Mouse (Mus musculus) T-helper 2 cell (primary cell): Measurements from ENCODE around the gene Spn.

Source experiments
- in situ Hi-C: fragments of 300-600 bp; cut with MboI, MseI; formaldehyde crosslinking; loops from one replicate; pipeline ENCODE4 v1.15.1; 2025; ENCODE audit warnings: high pct_unique_total_duplicates

Spn gene

GRCm38 (mm10) chr7:127140623-127141404, 3.2 kb upstream of the Spn start:
- in situ Hi-C loops, result no loop called here

- in situ Hi-C loops, result loop anchor here (5.0 kb wide), 1 partner anchor 43 kb away; no protein-coding TSS in a partner anchor
These were observed 1.9 kb upstream of the Spn start for GRCm38 (mm10) chr7:127139562-127139961.

DNA sequence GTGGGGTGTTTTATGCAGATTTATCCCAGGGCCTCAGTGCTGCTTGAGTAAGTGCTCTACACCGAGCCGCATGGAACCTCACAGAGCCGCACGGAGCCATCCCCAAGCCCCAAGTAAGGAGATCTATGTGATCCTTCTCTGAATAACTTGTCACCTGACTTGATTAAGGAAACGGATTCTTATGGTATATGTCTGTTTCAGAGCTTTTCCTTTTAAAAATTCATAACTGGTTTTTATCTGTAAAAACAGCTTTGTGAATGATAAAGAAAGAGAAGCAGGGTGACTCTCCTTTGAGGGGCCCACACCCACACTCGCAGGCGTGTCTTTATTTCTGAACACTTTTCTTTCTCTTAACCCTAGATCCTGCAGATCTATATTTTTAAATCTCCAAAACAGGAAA, 1.5 kb upstream of the Spn start:
- in situ Hi-C loops, result loop anchor here (5.0 kb wide), 1 partner anchor 43 kb away; no protein-coding TSS in a partner anchor

DNA sequence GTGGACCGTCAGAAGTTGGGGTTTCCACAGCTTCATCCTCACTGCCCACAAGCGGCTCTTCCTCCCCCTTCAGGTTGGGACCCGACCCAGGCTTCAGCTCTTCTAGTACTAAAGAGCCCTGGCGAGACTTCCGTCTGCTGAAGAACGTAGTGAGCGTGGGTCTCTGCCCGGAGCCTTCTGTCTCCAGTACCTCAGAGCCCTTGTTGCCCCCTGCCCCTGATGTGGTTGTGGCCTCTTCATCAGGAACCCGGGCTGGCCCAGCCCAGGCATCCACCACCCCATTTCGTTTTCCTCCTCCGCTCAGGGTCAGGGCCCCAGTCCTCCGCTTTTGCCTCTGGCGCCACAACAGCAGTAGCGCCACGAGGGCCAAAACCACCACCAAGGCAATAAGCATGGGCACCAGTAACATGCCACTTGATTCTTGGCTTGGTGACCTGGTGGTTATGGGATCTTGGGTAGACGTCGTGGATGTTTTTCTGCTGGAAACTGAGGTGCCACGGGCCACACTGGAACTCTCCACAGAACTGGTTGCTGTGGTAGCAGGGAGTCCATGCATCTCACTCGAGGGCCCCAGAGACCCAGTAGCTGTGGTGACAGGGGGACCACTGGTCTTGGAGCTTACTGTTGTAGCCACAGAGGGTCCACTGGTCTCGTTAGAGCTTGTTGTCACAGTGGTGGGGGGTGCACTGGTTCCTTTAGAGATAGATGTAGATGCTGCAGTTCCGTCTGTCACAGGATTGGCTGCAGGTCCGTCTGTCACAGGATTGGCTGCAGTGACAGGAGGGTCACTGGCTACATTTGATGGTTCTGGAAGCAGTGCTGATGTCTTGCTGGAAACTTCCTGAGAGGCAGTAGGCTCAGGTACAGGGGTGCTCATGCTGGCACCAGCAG, 1.2 kb downstream of the Spn start:
- in situ Hi-C loops, result loop anchor here (5.0 kb wide), 1 partner anchor 46 kb away; no protein-coding TSS in a partner anchor

- in situ Hi-C loops, result loop anchor here (5.0 kb wide), 1 partner anchor 47 kb away; no protein-coding TSS in a partner anchor
These were observed 2.7 kb downstream of the Spn start for GRCm38 (mm10) chr7:127134821-127135447.

DNA sequence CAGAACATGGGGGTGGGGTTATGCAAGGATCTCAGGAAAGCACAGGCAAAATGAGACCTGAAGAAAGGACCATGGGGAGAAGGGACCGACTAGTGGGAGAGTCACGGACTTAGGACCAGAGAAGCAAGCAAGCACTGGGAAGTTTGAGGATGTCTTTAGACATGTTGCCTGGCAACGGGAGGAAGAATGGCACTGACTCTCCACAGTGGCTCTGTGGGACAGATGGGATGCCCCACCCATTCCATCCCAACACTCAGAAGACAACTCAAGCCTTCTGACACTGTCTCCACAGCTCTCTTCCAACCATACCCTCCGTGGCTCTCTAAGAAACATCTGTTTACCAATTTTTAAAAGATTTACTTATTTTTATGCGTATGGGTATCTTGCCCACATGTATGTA, 4.5 kb downstream of the Spn start:
- in situ Hi-C loops, result no loop called here

GRCm38 (mm10) chr7:127129638-127130037, 8.0 kb downstream of the Spn start:
- in situ Hi-C loops, result no loop called here

- in situ Hi-C loops, result no loop called here
These were observed 15.7 kb downstream of the Spn start, which contains the start of gene Qprt for GRCm38 (mm10) chr7:127121911-127122270. Gene Qprt (minus strand): TSS chr7:127122226.

GRCm38 (mm10) chr7:127121061-127121910, 16.3 kb downstream of the Spn start:
- in situ Hi-C loops, result no loop called here

DNA sequence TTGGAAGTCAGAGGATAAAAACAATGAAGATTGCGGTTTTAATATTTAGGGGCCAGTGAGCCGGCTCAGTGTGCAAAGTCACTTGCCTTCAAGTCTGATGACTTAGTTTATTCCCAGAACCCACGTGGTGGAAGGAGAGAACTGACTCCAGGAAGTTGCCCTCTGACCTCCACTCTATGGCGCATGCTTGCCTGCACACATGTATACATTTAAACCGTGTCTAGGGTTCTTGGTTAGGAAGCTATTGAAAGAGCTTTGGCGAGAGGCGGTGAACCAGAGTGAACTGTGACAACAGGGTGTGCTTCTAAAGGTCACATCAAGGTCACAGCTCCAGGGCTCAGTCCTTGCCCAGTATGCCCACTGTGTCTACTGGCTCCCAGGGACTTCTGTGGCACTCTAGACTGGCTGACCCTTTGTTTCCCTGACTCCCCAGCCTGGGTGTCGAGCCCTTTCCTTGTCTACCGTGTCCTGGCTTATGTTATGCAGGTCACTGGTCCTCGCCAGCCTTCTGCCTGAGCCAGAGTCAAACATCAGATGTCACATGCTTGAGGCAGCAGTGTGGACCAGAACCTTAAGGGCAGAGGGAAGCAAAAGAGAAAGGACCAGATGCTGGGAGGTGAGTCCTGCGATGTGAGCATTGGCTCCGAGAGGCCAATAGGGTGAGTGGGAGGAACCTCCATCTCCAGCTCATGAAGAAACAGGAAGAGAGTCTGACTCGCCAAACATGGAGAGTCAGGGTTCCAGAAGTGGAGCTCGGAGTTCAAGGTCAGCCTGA, 18.8 kb downstream of the Spn start:
- in situ Hi-C loops, result no loop called here

DNA sequence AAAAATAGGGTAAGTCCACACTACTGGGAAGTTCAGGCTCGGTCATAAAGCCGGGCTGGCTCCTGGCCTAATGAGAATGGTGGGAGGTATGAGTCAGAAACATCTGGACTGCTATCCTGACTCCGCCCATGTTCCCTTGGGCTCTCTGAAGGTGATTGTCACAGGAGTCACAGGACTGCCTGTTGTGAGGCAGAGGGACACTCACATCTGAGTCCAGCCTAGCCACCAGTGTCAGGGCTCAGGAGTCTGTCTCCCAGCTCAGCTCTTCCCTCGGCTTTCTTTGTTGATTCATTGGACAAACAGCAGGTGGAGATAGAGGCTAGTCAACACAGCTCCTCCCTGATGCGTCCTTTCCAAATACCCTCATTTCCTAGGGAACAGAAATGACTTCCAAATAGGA, 19.7 kb downstream of the Spn start:
- in situ Hi-C loops, result no loop called here

- in situ Hi-C loops, result no loop called here
These were observed 21.2 kb downstream of the Spn start for GRCm38 (mm10) chr7:127116331-127116935.

DNA sequence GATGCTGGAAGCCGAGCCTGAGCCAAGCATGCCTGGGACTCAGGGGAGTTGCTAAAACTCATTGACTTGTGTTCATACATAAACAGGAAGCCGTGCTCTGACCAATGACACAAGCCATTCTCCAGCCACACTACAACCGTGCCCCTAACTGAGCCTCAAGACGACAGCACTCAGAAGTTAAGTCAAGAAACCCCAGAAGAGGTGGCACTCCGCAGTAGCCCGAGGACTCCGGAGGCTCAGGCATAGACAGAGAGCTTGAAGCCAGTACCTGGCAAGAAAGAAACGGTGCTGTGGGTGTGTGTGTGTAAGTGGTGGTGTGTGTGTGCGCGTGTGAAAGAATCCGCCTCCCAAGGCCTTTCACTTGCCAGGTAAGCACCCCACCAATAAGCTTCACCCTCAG, 22.7 kb downstream of the Spn start:
- in situ Hi-C loops, result no loop called here

DNA sequence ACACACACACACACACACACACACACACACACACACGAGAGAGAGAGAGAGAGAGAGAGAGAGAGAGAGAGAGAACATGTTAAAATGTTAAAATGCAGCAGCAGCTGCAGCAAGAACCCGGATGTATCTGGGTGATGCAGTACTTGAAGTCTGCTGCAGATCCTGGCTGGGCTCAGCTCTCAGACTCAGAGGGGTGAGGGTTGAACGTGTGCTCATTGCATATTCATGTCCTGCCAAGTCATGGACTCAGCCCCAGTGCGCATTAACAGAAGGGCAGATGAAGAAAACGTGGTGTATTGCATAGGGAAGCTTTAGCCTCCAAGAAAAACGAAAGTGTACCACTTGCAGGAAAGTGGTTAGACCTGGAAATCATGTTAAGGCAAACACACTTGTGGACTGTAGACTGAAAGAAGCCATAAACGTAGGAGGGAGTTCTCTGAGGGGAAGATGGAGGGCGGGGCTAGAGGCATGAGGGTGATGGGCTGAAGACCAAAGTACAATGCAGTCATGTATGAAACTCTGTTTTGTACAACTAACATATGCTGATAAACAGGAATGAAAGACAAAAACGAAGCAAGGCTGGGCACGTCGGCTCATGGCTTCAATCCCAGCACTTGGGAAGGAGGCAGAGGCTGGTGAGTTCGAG, 23.9 kb downstream of the Spn start:
- in situ Hi-C loops, result no loop called here

GRCm38 (mm10) chr7:127112921-127113597, 24.6 kb downstream of the Spn start:
- in situ Hi-C loops, result no loop called here

DNA sequence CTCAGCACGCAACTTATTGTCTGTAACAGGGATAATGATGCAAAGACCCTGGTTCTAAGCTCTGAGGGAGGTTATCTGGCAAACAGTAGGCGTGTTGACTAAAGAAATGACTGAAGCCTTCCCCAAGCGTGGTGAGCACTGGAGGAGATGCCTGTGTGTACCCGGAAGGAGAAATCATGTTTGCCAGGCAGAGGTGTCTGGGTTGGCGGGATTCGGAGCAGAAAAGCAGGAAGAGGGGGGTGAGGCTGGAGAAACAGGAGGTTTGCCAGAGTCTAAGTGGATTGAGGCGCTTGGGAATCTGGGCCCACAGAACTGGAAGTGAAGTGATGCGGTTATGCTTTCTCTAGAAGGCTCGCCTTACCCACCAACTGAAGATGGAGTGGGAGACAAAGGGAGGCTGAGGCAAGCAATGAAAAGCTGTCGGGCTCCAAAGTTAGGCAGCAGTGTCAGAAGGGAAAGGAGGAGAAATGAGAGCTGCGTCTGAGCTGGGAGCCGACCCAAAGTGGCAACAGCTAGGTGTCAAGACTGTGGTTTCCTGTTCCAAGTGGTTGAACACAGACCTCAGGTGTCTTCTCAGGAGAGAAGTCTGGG, 25.3 kb downstream of the Spn start:
- in situ Hi-C loops, result no loop called here

DNA sequence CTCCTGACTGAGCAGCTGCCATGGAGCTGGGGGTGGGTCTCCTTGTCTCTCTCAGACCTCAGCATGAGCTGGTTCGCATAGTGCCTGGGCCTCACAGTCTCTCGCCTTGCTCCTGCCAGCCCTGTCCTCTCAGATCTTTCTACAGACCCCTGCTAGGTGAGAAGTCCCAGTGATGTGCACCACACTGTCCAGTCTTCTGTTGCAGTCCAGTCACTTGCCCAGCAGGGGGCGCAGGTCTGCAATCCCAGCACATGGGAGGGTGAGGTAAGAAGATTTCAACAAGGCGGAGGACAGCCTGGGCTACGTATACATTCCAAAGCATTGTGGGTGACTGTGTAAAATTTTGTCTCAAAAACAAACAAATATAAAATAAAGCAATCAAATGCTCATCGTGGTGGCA, 26.2 kb downstream of the Spn start:
- in situ Hi-C loops, result no loop called here

GRCm38 (mm10) chr7:127110239-127111007, 27.2 kb downstream of the Spn start:
- in situ Hi-C loops, result no loop called here
